Mouse (Mus musculus): Measurements from ENCODE around the gene Pla2g4a. TPM values are rescaled to one million over a fixed set of nuclear protein-coding genes. Genes with fewer than 3 reads are reported as not detected.
"Not testable (repeated sequence)": the region's sequence is repeated elsewhere in the genome, so short reads cannot be mapped to it uniquely, and the experiment has no call there.

The Pla2g4a gene
- polyA plus RNA-seq, 1 experiment: 3.0 TPM

DNA sequence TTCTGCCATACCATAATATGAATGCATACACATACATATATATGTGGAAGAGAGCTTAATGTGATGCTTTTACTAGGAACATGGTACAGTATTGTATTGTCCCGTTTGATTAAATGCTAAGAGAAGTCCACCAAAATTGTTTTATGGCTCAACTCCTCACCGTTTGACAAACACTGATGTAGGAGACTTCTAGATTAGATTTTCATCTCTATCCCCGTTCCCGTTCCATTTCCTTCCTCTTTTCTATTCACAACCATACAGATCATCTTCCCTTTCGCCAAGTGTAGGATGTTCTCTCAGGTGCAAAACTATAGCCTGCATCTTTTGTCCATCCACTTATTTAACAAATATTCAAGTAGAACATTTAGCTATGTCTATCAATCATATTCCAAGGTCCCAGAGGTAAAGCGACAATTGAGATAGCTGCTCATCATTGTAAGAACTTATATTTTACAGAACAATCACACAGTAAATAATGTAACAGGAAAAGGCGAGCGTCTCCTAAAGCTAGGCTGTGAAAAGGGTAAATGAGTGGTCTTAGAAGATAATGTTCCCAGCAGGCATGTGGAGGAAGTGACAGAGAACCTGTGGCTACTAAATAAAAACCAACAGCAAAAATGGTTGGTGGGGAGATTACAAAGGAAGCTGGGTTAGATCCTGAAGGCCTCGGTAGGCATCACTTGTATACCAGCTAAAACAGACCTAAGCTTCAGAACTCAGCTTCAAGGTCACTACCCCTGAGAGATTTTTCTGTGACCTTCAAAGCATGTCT is 21.6 kb downstream of the Pla2g4a start:
- no peak for DNase-seq (ENCODE audit: low read depth, low spot score)
- 74% methylated on average over 9 of the region's 9 CpGs for whole genome bisulfite sequencing

DNA sequence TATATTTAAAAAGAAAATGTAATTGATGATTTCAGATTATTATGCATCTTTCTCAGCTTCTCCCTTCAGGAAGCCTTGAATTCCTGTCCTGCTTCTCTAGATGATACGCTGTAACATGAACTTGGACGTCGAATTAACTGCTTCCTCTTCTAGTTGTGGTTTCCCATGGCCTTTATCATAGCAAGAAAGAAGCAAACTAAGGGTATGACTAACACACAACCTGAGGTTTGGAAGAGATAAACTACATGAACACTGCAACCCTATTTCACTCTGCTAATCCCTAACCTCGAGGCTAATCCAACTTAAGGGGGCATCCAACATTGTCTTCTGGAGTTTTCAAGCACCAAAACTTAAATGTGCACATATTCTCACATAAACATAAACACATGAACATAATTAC is 23.3 kb downstream of the Pla2g4a start:
- no peak for DNase-seq (ENCODE audit: low read depth, low spot score)
- WGBS: 83% methylated on average over 4 of the region's 4 CpGs

DNA sequence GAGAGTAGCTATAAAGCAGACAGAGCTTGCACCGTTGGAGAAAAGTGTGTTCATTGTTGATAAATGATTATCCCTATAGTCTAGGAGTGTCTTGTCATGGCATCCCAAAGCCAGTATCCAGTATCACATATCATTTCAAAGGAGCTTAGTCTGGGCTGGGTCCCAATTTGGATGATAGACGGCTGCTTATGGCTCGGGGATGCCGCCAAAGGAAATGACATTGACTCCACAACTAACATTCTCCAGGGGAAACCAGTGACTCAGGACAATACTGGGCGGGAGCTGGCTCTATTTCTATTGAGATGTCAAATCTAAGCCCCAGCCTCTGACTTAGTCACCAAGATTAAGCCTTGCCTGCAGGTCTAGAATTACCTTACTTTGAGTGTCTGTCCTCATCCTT is 31.9 kb downstream of the Pla2g4a start:
- WGBS: 82% methylated on average over 5 of the region's 5 CpGs

DNA sequence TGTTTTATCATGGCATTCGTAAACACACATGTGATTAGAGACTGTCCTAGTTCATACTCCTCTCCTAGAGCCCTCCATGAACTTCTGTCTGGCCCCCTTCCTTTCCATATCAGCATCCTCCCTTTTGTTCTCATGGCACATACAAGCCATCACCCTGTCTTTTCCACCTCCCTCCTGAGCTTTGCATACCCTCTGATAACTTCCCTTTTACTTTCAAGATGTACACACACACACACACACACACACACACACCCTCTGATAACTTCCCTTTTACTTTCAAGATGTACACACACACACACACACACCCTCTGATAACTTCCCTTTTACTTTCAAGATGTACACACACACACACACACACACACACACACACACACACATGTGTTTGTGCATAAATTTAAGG is 37.4 kb downstream of the Pla2g4a start:
- not testable (repeated sequence) for DNase-seq (ENCODE audit: low read depth, low spot score)
- WGBS: 71% methylated on average over 1 of the region's 1 CpGs

More for the DNA sequence above, 31.9 kb downstream of the Pla2g4a start:
- DNase-seq (ENCODE audit: low read depth, low spot score): no peak

DNA sequence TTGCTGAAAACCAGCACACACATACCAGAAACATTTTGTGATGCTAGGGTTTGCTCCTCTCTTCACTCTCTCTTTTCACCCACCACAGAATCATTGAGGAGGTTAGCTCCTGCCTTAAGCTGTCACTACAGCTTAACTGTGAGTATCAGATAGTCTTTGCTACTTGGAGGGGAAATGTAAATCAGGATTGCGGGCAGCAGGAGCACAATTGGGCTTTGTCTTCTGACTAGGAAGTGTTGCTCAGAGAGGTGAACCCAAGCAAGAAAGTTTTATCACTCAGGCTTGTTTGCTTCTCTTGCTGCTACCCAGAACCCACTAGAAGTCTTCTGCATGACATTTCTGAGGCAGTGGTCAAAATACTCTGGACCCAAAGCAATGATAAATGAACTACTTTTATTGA is 38.9 kb downstream of the Pla2g4a start:
- 40% methylated on average over 1 of the region's 1 CpGs for WGBS
- DNase-seq (ENCODE audit: low read depth, low spot score): peak; percentile 36

DNA sequence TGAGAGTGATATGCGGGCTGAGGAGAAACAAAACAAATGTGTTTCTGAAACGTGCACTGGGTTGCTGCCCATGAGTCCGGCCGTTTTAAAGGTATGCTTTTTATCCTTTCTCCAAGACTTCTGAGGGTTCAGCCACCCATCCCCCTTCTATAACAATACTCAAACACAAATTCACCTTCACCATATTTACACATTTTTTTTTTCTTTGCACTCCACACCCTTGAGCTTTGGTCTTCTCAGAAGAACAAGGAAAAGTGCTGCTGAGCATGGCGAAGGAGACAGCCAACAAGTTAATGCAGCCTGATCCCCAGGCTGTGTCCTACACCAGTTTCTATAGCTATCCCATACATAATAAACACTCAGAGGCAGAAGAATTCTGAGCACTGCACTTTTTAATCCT is 39.8 kb downstream of the Pla2g4a start:
- WGBS: 23% methylated on average over 5 of the region's 5 CpGs
- no peak for DNase-seq (ENCODE audit: low read depth, low spot score)

DNA sequence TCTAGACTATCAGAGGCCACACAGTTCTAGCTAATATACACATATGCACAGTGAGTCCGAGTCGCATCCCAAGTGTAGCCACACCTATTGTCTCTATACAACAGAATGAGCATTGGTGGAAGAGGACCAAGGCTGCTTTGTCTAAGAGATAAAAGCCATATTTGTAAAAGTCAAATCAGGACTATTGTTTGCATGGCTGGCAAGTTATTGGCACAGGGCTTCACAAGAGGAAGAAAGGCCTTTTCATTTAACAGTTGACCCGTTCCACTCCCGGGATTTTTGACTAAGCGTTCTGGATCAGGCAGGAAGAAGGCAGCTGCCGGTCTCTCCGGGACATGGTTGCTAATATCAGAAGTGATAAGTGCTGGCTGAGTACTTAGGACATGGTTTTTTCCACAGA is 41.8 kb downstream of the Pla2g4a start:
- WGBS: 42% methylated on average over 7 of the region's 7 CpGs
- DNase-seq (ENCODE audit: low read depth, low spot score): no peak

DNA sequence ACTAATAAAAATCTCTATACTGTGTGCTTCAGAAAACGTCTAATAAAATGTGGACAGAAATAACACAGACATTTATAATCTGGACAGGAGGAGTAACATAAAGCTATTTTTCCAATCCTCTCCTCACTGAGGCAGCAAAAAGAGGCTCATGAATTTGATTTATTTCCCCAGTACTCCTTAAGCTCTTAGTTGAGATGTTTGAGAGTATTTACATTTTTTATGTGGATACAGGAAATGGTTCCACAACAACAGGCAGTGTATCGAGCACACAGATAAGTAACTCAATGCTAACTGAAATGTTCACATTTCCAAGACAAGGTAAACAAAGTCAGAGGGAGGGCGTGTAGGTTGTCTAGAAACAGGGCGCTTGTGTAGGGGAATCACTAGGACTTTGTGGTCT is 48.1 kb downstream of the Pla2g4a start:
- 29% methylated on average over 4 of the region's 4 CpGs for WGBS
- DNase-seq (ENCODE audit: low read depth, low spot score): no peak

DNA sequence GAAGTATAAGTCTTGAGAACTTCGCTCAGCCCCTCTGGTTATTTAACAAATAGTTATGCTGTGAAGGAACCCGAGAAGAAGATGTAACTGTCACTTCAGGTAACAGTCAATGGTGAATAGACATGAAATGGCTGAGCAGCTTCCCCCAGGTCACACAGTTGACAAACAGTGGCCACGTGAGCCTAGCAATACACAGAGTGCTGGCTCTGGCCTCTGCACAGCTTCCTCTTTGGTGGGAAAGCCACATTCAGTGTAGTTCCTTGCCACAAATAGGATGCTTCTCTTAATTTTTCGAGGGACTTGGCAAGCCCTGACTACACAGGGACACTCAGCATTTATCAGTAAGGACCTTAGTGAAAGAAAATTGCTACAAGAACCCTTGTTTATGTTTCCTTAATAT is 50.0 kb downstream of the Pla2g4a start:
- WGBS: 56% methylated on average over 4 of the region's 4 CpGs

DNA sequence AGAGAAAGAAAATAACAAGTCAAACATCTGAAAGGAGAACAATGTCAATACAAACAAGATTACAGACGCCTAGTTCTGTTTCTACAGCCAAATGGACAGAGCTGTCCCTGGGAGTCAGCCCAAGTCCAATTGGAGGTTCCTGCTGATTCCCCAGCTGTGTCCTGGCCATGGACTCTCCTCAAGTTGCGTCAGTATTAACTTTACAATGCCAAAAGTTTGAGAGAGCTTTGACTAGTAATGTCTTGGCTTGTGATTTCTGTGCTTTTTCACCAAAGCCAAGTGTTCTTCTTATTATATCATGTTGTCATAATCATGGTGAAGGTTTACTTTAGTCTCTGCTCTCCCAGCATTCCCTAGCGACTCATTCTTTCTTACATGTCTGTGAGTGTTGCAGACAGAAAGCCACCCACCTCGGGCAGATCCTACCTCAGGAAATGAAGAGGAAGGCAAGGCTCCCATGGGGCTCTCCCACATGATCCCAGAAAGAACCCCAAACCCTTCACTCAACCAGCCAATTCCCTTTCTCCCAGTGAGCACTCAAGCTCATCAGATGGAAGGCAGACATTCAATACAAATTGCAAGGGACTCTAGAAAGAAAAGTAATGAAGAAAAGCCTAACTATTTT is 63.0 kb downstream of the Pla2g4a start:
- WGBS: 76% methylated on average over 4 of the region's 4 CpGs
- DNase-seq (ENCODE audit: low read depth, low spot score): no peak

More for the DNA sequence above, 50.0 kb downstream of the Pla2g4a start:
- no peak for DNase-seq (ENCODE audit: low read depth, low spot score)

DNA sequence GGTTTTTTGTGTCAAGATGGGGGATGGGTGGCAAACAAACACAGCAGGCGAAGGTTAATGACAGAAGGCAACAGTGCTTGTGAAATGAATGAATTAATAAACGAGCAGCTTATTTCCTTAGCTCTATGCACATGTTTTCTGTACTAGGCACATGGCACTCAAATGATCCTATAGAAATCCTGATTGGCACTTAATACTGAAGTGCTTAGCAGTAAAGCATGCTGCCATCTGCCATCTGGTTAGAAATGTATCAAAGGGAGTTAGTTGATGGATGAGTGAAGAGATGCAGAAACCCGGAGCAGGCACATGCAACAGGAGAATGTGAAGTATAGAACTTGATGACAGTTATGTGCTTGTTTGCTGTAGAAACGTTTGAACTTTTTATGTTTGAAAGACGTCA is 64.5 kb downstream of the Pla2g4a start:
- no peak for DNase-seq (ENCODE audit: low read depth, low spot score)
- WGBS: 60% methylated on average over 5 of the region's 5 CpGs

DNA sequence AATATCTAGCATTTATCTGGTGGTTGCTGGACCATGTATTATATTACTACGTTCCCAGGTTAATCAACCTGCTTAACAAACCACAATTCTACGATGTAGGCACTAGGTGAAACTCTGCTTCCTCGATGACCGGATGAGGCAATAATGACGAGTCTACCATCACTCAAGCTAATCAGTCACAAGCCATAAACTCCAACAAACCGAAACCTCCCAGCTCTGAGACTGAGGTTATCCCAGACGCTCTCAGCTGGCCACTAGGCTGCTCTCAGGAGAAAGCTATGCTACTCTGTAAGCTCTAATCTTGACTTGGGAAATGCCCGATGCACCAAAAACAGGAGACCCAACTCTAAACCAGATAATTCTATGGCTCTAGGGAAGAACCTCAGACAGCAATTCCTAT is 66.2 kb downstream of the Pla2g4a start:
- no peak for DNase-seq (ENCODE audit: low read depth, low spot score)
- WGBS: 60% methylated on average over 8 of the region's 8 CpGs

DNA sequence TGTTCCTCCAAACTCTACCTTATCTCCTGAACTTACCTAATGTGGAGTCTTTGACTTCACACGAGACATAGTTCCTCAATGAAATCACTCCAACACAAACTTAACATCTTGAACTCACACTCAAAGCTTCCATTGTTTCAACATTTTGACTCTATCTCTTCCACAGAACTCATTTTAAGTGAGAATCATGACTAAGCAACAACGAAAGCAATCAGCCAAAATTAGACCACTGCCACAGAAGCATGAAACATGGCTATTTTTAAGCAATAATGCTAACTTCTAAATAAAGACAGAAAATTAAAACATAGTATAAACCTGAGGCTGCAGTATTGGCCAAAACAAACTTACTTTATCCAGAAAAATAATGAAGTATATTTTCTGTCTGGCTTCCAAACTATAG is 67.2 kb downstream of the Pla2g4a start:
- WGBS: 70% methylated on average over 2 of the region's 2 CpGs
- no peak for DNase-seq (ENCODE audit: low read depth, low spot score)

DNA sequence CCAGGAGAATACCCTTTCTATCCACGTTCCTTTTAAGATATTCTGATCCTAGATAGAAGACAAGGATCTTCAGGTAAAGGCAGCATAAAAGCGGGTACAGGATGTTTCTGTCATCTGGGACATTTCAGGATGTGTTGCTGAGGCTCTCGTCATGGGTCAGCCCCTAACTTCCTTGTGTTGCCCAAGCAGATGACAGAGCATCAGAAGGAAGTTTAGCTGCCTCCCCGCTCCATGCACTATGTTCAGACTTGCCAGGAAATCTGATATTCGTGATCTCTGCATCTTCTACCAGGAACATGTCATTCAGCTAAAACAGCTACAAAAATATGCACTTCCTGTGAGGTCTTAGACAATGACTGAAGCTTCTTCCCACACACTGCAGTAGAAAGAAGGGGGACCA is 70.0 kb downstream of the Pla2g4a start:
- no peak for DNase-seq (ENCODE audit: low read depth, low spot score)
- 76% methylated on average over 5 of the region's 5 CpGs for WGBS

DNA sequence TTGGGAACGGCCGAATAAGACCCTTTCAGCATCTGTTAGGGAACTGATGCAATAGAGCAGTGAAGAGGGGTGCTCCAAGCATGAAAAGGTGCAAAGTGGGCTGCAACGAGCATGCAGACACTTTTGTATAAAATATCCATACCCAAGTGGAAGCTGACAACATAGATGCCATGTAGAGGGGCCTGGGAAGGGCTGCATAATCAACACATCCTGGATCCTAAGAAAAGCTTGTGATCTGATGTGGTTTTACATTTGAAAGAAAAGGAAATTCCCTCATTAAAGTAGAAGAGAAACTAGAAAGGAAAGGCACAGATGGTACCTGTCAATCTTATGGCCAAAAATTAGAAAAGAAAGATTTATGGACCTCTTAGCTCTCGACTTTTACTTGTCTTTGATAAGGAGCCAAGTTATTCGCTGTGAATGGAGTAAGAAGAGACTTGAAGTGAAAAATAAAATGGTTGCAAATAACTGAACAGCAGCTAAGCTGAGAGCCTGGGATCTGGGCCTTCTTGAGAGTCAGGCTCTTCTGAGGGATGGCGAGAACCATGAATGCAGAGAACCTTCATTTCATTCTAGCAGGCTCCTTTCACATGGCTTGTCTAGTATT is 78.6 kb downstream of the Pla2g4a start:
- no peak for DNase-seq (ENCODE audit: low read depth, low spot score)
- 77% methylated on average over 6 of the region's 6 CpGs for WGBS

DNA sequence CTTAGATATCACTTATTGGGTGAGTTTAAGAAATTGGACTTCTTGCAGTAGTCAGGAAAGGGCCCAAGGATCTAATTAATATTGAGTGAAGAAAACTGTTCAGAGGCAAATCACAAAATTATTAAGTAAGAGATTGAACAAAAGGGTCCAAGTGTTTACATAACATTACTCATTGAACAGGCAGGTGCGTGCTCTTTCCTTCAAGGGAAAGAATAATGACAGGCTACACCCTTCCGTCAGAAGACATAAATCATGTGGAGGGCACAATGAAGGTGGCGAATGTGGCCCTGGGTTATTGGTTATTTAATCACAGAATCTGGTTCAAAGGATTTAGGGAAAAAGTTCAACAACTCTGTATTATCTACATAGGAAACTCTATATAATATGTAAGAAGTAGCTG is 82.9 kb downstream of the Pla2g4a start:
- WGBS: 63% methylated on average over 3 of the region's 3 CpGs
- no peak for DNase-seq (ENCODE audit: low read depth, low spot score)

DNA sequence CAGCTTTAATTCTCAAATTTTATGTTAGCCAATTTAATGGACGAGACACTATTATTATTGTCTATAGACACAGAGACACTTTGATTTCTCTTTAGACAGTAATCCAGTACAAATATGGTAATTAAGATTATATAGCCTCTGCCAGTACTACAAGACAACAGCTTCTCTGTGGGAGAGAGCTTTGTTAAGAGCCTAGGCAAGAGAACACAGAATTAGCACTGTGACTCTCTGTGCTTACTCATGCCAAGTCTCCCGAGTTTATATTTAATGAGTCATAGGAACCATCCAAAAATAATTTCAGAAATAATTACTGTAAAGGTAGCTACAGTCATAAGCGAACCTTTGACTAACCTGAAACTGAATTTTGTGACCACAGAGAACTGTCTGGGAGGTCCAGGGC is 84.6 kb downstream of the Pla2g4a start:
- WGBS: 57% methylated on average over 3 of the region's 3 CpGs
- DNase-seq (ENCODE audit: low read depth, low spot score): no peak

DNA sequence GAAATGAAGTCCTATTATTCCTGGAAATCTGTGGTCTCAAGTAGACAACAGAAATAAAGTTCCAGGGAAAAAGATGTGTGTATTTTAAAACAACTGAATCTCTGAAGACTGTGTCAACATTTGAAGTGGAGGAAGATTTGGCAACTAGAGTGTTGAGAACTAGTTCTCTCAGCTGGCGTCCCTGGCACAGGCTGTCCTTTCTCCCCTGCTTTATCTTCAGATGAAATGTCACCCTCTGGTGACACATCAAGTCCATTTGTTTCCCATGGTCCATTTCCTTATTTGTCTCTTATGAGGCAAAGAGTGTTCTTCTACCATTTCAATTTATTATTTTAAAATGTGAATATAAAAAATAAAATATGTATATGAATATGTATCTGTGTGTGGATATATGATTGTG is 89.5 kb downstream of the Pla2g4a start:
- 84% methylated on average over 1 of the region's 1 CpGs for WGBS

DNA sequence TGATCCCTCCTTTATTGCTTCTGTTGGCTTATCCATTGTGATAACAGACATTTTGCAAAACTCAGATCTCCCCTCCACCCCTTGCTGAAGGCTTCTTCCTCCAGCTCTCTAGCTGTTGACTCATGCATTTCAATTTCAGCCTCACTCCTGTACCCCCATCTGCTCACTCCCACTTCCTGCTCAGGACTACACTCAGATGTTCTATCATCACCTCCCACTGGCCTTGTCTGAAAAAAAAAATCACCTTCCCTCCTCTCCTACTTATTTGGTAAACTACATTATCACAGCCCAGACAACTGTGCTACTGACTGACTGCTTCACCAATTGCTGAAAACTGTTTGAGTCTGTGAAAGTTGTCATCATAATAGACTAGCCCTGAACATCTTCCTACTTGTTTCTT is 93.8 kb downstream of the Pla2g4a start:
- no peak for DNase-seq (ENCODE audit: low read depth, low spot score)

More for the DNA sequence above, 89.5 kb downstream of the Pla2g4a start:
- no peak for DNase-seq (ENCODE audit: low read depth, low spot score)

DNA sequence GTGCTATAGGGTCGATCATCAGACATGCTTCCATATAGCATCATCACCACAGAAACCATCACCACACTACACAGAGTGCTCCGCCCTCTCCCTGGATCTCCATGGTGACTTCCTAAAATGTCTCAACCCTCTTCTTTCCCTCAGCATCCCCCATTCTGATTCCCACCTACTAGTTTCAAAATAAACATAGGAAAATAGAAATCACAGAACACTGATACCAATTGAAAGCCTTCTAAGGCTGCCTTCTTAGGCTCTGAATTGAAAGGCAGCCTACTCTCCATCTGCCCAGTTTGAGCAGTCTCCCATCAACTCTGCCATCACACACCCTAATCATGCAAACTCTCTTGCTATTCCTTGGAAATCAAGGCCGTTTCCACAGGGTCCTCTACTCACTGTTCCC is 94.9 kb downstream of the Pla2g4a start:
- DNase-seq (ENCODE audit: low read depth, low spot score): no peak
- 94% methylated on average over 3 of the region's 3 CpGs for WGBS

DNA sequence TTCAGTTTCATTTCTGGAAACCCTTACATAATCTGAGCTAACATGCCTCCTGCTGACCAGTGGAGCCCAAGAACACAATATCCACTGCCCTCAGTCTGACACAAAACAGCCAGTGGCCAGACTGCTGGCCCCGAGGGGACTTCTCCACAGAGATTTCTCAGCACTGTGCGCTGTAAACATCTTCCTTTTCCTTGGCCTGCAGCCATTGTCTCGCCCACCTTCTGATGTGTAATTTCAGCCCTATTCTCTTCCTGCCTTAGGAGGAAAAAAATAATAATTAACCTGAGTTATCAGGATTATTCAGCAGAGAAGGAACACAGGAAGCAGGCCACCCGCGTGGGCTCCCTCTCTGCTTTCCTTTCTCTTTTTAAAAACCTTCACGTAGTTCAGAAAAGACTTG is 98.3 kb downstream of the Pla2g4a start:
- no peak for DNase-seq (ENCODE audit: low read depth, low spot score)
- WGBS: 30% methylated on average over 6 of the region's 6 CpGs
